Mouse (Mus musculus) liver, adult (tissue): ENCODE measurements at regions not wholly inside any gene's neighbourhood (a gene's known extent, or its start where the extent isn't known, plus 50 kb on each side); places are given as distances from the start of the nearest gene placed in this dataset.

Experiments
- GATA4 ChIP-seq: IDR thresholded peaks from 2 replicates; pipeline ENCODE4 v1.6.1; 2014; ENCODE audit warnings: mild to moderate bottlenecking, low read length; ENCODE audit not compliant: insufficient replicate concordance

DNA sequence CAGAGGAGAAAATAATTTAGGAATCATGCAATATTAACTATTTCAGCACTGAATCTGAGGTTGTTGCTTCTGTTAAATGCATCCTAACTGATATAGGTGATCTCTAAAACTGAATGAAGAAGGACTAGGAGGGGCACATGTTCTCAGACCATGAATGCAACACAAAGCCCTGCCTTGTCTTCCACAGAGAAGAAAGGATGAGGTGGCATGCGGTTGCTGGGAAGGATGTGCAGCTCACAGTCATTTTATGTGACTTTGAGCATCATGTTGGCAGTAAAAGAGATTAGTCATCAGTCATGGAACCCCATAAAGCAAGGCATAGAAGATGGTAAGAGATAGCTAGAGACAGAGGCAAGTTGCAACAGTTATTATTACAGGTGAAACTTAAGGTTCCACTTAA lies 163.2 kb upstream of the Sp8 start:
- no peak for TF ChIP-seq GATA4

DNA sequence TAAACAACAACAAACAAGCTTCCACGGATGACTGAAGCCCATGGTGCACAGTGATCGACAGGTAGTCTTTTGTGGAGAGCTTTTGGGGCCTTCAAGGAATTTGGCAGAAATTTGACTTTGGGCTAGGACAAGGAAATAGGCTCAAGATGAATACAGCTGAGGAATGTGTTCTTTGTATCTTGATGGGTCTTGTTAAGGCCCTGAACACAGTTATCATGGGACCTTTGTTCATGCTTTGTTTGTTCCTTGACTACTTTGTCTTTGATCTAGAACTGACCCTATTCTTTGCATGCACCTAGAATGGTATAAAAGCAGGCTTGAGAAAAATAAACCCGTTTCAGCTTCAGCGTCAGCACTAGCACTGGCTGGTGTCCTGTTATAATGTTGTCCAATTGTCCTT lies 168.1 kb upstream of the Sp8 start:
- no peak for TF ChIP-seq GATA4

DNA sequence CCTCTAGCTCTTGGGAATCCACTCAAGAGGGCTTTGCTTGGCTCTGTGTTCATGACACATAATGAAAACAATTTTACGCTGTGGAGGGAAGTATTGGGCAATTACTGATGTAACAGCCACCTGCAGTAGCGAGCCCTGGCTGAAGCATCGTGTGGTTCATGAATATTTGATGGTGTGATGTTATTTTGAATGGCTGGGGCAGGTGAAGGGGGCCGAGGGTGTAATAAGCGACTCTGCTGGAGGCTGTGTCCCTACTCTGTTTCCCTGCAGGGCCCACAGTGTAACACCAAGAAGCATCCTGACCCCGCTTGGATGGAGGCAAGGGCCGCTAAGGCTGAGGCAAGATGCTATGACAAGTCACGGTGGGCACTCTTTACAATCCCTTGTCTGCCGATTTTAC lies 184.6 kb upstream of the Sp8 start:
- TF ChIP-seq GATA4: no peak

GRCm38 (mm10) chr12:118661214-118661486 lies 185.0 kb upstream of the Sp8 start:
- TF ChIP-seq GATA4: no peak

- no peak for TF ChIP-seq GATA4
These were observed 185.5 kb upstream of the Sp8 start for GRCm38 (mm10) chr12:118660384-118661213.

GRCm38 (mm10) chr12:118659240-118660120 lies 186.6 kb upstream of the Sp8 start:
- no peak for TF ChIP-seq GATA4

- no peak for TF ChIP-seq GATA4
These were observed 195.5 kb upstream of the Sp8 start for GRCm38 (mm10) chr12:118650483-118651160.

DNA sequence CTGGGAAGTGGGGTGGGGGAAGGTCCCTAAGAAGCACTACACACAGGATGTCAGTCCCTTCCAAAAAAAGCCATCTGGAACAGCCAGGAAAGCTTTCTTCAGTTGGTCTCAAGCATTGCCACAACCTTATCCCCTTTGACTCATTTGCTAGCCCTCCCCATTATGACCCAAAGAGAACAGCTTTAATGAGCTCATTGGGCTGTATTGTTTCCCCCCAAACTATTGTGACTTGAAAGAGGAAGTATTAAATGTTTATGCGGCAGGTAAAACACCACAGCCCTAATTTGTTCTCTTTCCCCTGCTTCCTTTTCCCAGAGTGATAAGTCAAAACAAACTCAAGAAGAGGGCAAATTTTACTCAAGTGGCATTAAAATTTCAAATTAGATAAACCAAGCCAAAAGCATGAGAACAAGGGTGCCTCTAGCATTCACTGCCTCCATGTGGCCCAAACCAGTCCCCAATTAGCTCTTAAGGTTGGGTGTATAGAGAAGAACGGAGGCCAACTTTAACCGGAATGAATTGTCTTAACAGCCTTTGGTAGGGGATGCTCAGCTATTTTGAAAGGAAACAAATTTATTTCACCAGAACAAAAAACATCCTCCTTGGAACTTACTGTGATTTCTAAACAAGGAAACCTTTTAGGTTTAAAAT lies 196.7 kb upstream of the Sp8 start:
- TF ChIP-seq GATA4: no peak

- no peak for TF ChIP-seq GATA4
These were observed 197.5 kb upstream of the Sp8 start for GRCm38 (mm10) chr12:118648673-118649072.

GRCm38 (mm10) chr12:118647270-118648042 lies 198.7 kb upstream of the Sp8 start:
- no peak for TF ChIP-seq GATA4

GRCm38 (mm10) chr12:118640925-118641324 lies 205.2 kb upstream of the Sp8 start:
- no peak for TF ChIP-seq GATA4

DNA sequence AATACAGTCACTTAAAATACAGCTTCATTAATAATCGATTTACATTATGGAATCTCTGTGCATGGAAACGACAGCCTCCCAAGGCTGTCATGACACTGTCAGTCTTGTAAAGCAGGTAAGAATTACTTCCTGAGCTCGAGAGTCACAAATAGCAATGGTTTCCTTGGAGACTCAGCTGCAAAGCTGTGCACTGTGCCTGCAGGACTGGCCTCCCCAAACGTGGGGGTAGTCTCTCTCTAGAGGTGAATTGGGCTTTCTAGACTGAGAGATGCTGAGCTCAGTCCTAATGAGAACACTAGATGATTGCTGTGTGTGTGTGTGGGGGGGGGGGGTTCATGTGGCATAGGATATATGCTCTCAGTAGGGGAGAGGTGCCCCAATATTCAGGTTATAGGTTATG lies 208.9 kb upstream of the Sp8 start:
- no peak for TF ChIP-seq GATA4

DNA sequence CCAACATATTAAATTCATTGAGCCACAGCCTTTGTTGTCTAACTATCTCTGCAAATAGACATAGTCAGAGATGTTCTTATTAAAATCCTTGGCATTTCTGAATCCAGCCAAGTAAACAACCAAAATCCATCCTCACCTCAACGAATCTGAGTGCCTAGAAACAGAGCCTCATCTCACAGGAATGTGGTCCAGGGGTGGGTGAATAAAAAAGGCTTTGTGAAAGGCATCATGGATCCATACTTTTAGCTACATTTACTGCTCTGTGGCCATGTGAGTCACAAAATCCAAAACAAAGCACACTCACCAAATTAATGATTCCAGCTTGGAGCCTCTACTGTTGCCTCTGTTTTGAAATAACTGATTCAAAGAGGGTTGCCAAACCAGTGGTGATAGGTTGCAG lies 210.7 kb upstream of the Sp8 start:
- no peak for TF ChIP-seq GATA4

DNA sequence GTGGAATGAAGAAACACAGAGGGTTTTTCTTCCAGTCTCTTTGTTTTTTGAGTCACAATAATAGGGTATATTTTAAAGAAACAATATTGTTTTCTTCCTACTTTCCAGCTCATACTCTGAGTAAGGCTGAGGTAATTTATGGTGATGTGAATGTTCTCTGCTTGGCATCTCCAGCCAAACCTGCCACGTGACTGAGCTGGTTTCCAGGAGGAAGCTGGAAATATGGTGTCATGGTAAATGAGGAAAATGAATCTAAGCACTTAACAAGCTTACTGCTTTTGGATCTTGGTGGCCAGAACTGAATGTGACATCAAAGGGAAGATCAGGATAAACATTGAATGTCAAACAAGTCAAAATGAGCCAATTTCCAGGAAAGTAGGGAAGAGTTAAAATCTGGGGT lies 215.8 kb upstream of the Sp8 start:
- no peak for TF ChIP-seq GATA4
